Mouse (Mus musculus) bone marrow macrophage, adult 2 months (primary cell): Measurements from ENCODE around the gene Exoc6b.

Experiments used
- CTCF ChIP-seq: IDR thresholded peaks from 2 replicates; pipeline ENCODE4 v1.5.1; 2012; ENCODE audit warnings: low read depth, mild to moderate bottlenecking, low read length, moderate library complexity
- POLR2A ChIP-seq: IDR thresholded peaks from 2 replicates; pipeline ENCODE4 v1.6.1; 2012; ENCODE audit warnings: mild to moderate bottlenecking, low read depth, low read length, borderline replicate concordance

GRCm38 (mm10) chr6:84752806-84753420 is 316.4 kb downstream of the Exoc6b start:
- TF ChIP-seq CTCF, result no peak
- no peak for TF ChIP-seq POLR2A
